Mouse (Mus musculus) bone marrow, adult 2 months (tissue): Measurements from ENCODE around the gene Tmsb15b2. TPM values are rescaled to one million over a fixed set of nuclear protein-coding genes. Genes with fewer than 3 reads are reported as not detected.

ENCODE experiments used
- H3K27ac ChIP-seq: fragments of 200-500 bp; 2 replicates; pipeline ENCODE4 v1.5.1; 2012; ENCODE audit warnings: low read depth, mild to moderate bottlenecking, control low read depth, inconsistent platforms, low read length; ENCODE audit not compliant: control insufficient read depth, poor library complexity, insufficient read depth
- H3K4me1 ChIP-seq: fragments of 200-500 bp; 2 replicates; pipeline ENCODE4 v1.6.1; 2011; ENCODE audit warnings: low read length; ENCODE audit not compliant: control insufficient read depth, insufficient read depth
- H3K4me3 ChIP-seq: fragments of 200-500 bp; replicated peaks from 2 replicates; pipeline ENCODE3; 2011; ENCODE audit warnings: mild to moderate bottlenecking, low read depth, low read length, control low read depth; ENCODE audit not compliant: control insufficient read depth
- CTCF ChIP-seq: fragments of 200-500 bp; IDR thresholded peaks from 2 replicates; pipeline ENCODE4 v1.5.1; 2011; ENCODE audit warnings: low read length, control low read depth; ENCODE audit not compliant: control insufficient read depth, insufficient read depth
- POLR2A ChIP-seq: fragments of 200-500 bp; IDR thresholded peaks from 2 replicates; pipeline ENCODE4 v1.6.1; 2011; ENCODE audit warnings: low read depth, mild to moderate bottlenecking, control low read depth, low read length, borderline replicate concordance; ENCODE audit not compliant: control insufficient read depth
- polyA plus RNA-seq: library from polyadenylated mRNA; stranded (reverse); fragments of >200 nt; gene quantifications from 2 replicates; pipeline ENCODE4 v1.2.4, GENCODE M21; 2011; ENCODE audit warnings: low replicate concordance; ENCODE audit not compliant: missing spikeins, insufficient read depth, insufficient read length

Gene Tmsb15b2
- polyA plus RNA-seq, 1 experiment = 5.4 TPM

- no peak overlapping the region for H3K4me3 ChIP-seq
- TF ChIP-seq CTCF (no peak), POLR2A (no peak)
- no peak overlapping the region for H3K27ac ChIP-seq
- H3K4me1 ChIP-seq = no peaks in the 10 kb centered on the region
Measured at GRCm38 (mm10) chrX:136925863-136926262, 49.4 kb downstream of the Tmsb15b2 start.

Other genes with a start within 250 kb of the Tmsb15b2 start
- 84.4 and 155 TPM in 2 replicates for gene Morf4l2, start 231.8 kb downstream of the Tmsb15b2 start, polyA plus RNA-seq
- gene Glra4, start 195.4 kb downstream of the Tmsb15b2 start, polyA plus RNA-seq = not detected in 2 replicates
- 1.1 and 4.0 TPM in 2 replicates for gene Plp1, start 152.8 kb downstream of the Tmsb15b2 start, polyA plus RNA-seq
- gene Rab9b, start 106.7 kb downstream of the Tmsb15b2 start, polyA plus RNA-seq = not detected in 2 replicates
- gene H2bfm, start 48.2 kb downstream of the Tmsb15b2 start, polyA plus RNA-seq = not detected in 2 replicates
- not detected in 2 replicates for gene Tmsb15l, start 1.4 kb upstream of the Tmsb15b2 start, polyA plus RNA-seq
- gene Tmsb15b1, start 1.4 kb upstream of the Tmsb15b2 start, polyA plus RNA-seq = 9.3 TPM in 1 of 2 replicates, not detected in the other
- gene Zcchc18, start 17.7 kb upstream of the Tmsb15b2 start, polyA plus RNA-seq = 1.3 TPM in 1 of 2 replicates, not detected in the other
- 3.7 and 8.0 TPM in 2 replicates for gene Slc25a53, start 62.8 kb upstream of the Tmsb15b2 start, polyA plus RNA-seq
- 0.43 and 1.6 TPM in 2 replicates for gene Fam199x, start 74.1 kb upstream of the Tmsb15b2 start, polyA plus RNA-seq
- not detected in 2 replicates for gene Esx1, start 146.6 kb upstream of the Tmsb15b2 start, polyA plus RNA-seq